Mouse (Mus musculus): Measurements from ENCODE around the gene Tsr3.

Gene Tsr3

DNA sequence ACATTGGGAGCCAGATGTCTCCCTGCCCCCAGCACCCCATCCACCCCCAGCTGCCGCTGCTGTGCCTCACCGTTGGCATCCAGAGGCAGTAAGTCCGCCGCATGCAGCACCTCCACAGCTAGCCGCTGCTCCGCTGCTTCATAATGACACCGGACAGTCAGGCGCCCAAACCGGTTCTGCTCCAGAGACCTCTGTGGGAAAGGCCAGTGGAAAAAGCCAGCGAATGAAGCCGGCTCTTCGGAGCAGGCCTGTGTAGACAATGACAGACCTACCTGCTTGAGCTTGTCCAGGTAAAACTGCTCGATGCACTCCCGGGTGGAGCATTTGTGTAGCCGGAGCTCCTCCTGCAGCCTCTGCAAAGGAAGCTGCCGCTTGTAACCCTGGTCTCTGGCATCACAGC lies 4.3 kb downstream of the Tsr3 start:
- no peak for DNase-seq (ENCODE audit: low spot score)

DNA sequence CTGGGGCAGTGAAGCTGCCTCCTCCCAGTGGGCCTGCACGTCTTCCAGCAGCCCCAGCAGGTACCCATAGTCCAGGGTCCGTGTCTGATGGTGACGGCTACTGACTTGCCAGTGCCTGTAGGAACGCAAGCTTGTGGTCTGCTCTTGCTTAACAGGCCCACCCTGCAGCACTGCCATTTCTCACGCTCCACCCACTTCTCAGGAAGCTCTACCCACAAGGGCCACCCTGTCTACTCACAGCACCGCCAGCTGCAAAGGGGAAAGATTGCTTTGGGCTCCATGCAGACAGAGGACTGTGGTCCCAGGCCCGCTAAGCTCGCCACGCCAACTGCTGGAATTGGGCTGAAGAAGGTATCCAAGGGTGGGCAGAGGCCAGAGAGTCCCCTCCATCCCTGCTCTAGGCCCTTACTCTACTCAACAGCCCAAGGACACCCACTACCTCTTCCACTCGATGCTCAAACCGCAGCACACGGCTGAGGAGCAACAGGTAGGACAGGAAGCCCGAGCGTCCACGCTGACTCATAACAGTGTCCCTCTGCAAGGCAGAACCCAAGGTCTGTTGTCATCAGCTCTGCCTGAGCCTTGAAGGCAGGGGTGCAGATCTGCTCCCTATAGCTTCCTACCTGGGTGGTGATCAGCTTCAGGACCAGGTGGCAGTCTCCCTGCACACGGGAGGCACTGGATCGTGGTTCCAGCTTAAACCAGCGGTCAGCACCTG lies 8.2 kb downstream of the Tsr3 start:
- DNase-seq (ENCODE audit: low spot score), result no peak

- DNase-seq (ENCODE audit: low spot score), result no peak
Measured at GRCm38 (mm10) chr17:25250181-25250835, 10.3 kb downstream of the Tsr3 start.

- no peak for DNase-seq (ENCODE audit: low spot score)
Measured at GRCm38 (mm10) chr17:25252643-25253042, 12.7 kb downstream of the Tsr3 start.

DNA sequence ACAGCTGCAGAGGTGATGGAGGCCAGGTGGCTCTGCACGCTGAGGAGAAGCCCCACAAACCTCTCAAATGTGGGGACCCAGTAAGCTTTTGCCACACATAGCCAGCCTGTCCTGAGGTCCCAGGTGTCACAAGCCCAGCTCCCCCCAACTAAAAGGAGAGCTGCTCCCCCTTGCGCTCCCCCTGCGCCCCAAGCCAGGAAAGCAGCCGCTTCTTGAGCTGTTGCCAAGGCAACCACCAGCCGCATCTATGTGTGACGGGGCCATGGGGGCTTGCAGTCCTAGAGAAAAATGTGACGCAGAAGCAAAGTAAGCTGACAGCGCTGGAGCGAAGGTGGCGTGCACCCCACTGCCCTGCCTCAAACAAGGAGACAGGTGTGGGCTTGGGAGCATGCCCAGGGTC lies 13.8 kb downstream of the Tsr3 start:
- DNase-seq (ENCODE audit: low spot score), result no peak

DNA sequence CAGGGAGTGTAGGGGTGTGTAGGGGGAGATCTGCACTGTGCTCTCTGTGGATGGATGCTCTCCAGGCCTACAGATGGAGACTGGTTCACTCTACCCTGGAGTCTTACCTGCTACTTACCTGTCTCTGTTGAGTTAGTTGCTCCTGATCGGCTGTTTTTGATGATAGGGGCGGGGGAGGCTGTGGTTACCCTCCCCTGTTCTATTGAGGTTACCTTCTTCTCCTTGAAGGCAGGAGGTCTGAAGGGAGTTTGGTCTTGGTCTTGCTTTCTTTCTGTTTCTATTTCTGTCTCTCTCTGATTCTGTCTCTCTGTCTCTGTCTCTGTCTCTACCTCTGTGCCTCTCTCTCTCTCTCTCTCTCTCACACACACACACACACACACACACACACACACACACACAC lies 15.1 kb downstream of the Tsr3 start:
- no peak for DNase-seq (ENCODE audit: low spot score)

DNA sequence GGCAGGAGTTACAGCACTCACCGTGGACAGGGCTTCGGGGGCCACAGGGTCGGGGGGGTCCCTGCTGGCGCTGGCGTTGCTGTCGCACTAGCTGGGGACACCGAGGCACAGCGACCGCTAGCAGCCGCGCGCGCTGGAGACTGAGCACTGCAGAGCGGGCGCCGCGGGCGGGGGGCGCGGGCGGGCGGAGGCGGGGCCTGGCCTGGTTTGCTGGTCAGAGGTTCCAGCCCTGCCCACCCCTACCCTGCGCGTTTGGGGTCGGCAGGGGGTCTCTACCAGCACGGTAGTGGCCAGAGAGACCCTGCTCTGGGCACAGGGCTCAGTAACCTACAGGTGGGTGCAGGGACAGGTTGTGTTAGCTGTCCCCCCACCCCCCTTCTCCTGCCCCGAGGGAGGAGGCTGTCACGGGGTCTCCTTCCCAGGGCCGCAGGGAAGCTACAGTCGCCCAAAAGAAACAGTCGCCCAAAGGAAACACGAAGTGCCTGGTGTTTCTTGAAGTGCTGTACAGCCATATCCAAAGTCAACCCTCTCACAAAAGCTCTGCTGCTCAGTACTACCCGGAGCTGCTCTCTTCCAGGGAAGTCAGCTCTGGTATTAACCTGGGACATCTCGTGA lies 16.3 kb downstream of the Tsr3 start, which contains the start of gene Baiap3:
Gene Baiap3 (minus strand): TSS at position 225 of the 615 bp plus-strand sequence.
- DNase-seq (ENCODE audit: low spot score), result no peak

DNA sequence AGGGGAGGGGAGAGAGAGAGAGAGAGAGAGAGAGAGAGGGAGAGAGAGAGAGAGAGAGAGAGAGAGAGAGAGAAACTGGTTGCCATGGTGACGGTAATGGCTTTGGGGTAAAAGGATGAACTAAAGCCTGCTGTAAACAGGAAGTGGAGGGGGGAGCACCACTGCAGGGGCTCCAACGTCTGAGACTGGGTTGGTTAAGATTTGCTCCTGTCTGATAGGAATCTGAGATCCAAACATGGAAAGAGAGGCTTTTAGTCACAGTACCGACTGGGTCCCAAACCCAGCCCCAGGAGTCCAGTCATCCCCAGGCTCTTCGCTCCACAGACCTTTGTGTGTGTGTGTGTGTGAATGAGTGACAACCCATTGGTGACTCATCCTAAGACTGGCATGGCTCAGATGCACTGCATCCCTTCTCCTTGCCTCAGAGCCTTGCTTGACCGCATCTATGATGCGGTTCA lies 17.9 kb downstream of the Tsr3 start:
- DNase-seq (ENCODE audit: low spot score), result no peak

DNA sequence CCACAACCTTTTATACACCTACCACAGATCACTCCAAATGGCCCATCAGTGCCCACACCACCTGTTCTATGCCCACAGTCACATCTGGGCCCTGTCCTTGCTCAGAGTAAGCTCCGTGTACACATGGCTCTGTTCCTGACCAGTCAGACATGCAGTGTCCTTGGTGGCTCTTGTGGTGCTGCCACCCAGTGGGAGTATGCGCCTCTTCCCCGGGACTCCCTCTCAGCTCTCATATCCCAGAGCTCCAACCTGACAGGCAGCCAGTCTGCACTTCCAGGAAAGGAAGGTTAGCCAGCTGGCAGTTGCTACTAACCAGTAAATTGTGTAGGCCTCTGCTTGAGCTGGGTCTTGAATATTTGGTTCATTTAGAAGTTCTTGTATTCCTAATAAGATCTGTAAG lies 24.5 kb downstream of the Tsr3 start:
- no peak for DNase-seq (ENCODE audit: low spot score)

DNA sequence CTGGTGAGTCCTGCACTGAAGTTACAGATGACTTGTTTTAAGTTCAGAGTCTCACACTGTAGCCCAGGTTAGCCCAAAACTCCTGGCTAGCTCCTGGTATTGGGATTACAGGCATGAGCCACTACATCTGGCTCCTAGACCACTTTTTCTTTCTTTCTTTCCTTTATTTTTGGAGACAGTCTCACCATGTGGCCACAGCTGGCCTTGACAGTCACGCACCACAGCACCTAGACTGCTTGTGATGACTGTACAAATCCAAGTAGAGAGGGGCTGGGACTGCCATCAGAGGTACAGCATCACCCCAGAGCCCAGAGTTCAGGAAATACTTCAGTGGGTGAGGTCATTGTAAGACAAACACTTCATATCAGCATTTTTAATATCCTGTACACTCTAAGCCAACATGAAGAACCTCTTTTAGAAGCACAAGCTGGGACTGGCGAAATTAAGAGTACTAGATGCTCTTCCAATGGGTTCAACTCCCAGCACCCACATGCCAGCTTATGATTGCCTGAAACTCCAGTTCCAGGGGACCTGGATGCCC lies 30.9 kb downstream of the Tsr3 start:
- no peak for DNase-seq (ENCODE audit: low spot score)

DNA sequence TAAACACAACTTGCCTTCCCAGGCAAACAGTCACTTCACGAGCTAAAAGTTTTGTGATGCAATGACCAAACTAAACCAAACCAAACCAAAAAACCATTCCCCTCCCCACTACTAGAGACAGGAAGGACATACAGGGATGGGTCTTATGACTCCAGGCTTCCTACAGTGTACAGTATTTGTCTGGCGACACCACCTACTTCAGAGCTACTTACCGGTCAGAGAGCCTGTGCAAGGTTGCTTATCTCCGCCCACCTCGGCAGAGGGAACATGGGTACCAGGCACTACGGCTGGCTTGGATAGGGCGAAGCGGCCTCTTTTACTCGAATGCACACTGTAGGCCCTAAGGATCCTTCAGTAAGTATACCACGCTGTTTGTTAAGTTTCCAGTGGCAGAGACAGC lies 32.4 kb downstream of the Tsr3 start:
- DNase-seq (ENCODE audit: low spot score), result no peak

- peak; percentile 92 for DNase-seq (ENCODE audit: low spot score)
Measured at GRCm38 (mm10) chr17:25272951-25273705, 33.2 kb downstream of the Tsr3 start.

- DNase-seq (ENCODE audit: low spot score), result peak; percentile 94
Measured at GRCm38 (mm10) chr17:25273706-25274501, 33.9 kb downstream of the Tsr3 start.

DNA sequence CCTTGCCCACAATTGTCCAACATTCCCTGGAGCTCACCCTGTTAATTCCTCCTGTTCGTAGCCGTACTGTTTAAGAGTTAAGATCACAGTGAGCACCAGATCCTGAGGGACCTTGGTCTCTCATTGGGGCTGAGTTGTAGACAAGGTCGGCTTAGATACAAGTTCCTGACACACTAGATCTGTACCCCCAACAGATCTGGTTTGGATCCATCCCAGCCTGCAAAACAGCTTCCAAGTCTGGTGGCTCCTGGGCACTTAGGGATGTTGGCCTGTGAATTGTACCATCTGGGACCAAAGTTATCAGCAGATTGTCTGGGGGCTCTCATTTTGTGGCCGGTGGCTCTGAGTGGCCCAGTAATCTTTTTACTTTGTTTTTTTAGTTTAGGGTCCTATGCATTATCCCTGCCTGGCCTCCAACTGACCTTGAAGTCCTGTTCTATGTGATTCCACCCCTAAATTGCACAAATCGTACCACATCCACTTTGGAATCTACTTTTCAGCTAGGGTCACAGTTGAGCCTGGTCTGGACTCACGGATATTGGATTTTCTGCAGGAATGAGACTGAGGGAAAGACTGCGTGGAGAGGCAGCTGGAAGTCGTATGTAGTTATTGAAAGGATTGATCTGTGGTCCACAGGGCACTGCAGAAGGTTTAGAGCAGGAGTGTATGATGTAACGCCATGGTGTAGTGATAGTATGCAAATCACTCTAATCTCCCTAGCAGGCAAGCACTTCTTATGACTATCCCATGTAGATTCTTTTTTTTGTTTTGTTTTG lies 34.8 kb downstream of the Tsr3 start, which contains the start of gene Ube2i:
Gene Ube2i (minus strand): TSS at position 52 of the 776 bp plus-strand sequence.
- no peak for DNase-seq (ENCODE audit: low spot score)

DNA sequence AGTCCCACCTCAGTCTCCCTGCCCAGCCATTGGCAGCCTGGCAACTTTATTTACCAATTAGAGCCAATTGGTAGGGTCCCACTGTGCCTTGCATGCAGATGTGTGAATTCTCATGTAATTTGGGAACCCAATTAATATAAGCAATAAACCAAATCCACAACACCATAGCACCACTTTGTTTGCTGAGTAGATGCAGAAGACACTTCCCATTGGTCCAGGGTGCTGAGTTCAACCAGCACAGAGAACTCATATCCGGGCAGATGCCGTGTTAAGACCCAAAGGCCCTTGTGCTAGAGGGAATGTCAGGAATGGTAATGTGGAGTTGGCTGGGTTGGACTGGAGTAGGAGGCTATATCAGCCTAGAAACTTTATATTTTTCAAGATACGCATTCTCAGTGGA lies 35.9 kb downstream of the Tsr3 start:
- no peak for DNase-seq (ENCODE audit: low spot score)

DNA sequence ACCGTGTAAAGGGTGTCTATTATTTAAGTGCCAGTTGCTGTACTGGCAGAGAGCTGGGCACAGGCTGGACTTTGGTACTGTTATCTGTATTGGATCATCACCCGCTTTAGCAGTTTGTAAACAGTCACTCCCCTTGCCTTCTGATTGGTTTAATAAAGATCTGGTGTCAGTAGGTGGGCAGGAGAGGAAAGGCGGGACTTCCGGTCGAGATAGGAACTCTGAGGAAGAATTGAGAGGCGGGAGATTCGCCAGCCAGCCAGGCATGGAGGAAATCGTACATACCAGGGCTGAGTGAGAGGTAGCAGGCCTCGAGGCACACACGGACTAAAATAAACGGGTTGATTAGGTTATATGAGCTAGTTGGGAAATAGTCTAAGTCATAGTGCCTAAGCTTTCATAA lies 42.2 kb downstream of the Tsr3 start:
- DNase-seq (ENCODE audit: low spot score), result peak; percentile 77

GRCm38 (mm10) chr17:25285033-25285432 lies 45.1 kb downstream of the Tsr3 start:
- DNase-seq (ENCODE audit: low spot score), result peak; percentile 58

- DNase-seq (ENCODE audit: low spot score), result no peak
Measured at GRCm38 (mm10) chr17:25288842-25289241, 48.9 kb downstream of the Tsr3 start.

- DNase-seq (ENCODE audit: low spot score), result no peak
Measured at GRCm38 (mm10) chr17:25290411-25290810, 50.4 kb downstream of the Tsr3 start.
